Mouse (Mus musculus): ENCODE data around the gene Prm1. TPM values are rescaled to one million over a fixed set of nuclear protein-coding genes. Genes with fewer than 3 reads are reported as not detected.
A peak's percentile ranks its signal among the peaks of the same experiment; 100 is the strongest.
"Not testable (repeated sequence)": the region's sequence is repeated elsewhere in the genome, so short reads cannot be mapped to it uniquely, and the experiment has no call there.

Prm1 gene
- 0.49 and 0.83 TPM in 2 replicates for polyA plus RNA-seq (2015; fragmentation: Nextera tagmentation; extraction: Ambion mirVana)

DNA sequence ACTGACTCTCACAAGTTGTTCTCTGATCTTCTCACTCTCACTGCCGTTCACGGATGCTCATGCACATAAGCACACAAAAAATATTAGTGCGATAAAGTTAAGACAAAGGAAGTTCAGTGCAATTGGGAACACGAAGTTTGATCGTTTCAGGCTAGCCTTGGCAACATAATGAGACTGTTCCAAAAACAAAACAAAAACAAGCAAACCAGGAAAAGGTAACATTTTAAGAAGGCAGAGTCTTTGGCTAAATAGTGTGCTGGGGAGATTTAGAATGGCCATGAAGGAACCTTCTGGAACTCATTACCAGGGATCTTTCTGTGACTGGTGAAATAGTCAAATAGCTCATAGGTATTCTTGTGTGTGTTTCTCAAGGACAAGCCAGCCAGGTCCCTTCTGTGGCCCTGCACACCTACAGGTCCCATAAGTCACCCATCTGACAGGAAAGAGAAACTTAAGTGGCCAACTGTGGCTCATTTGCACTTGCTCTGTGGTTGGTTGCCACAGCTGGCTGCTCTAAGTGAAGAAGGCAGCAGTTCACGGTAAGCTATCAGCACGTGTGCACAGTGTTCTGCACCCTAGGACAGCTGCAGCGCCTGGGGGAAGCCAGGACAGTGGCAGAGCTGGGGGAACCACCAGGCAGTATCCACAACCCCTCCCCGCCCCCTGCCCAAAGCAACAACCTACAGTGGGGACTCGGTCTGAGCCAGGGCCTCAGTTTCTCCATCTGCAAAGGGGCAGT lies at the start of gene Prm1:
TSS of gene Prm1 (minus strand) at position 51 of the 739 bp plus-strand sequence.
- WGBS, result 70% methylated on average over 10 of the region's 10 CpGs

DNA sequence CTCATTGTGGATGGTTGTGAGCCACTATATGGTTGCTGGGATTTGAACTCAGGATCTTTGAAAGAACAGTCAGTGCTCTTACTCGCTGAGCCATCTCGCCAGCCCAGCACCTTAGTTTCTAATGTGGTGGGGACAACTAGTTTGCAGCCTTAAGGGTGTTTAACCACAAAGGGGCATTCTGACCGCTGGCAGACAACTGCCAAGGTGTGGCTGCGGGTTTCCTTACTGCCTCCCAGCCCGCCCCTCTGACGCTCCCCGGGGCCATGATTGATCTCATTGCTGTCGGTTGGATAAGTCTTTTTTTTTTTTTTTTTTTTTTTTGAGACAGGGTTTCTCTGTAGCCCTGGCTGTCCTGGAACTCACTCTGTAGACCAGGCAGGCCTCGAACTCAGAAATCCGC lies 46.6 kb upstream of the Prm1 start:
- H3K36me3 ChIP-seq; H3K9me3 ChIP-seq; H3K4me2 ChIP-seq (replicated peaks); ATAC-seq (ENCODE audit: low FRiP score, low read depth); H3K9ac ChIP-seq; H3K27me3 ChIP-seq; H3K27ac ChIP-seq; H3K4me3 ChIP-seq: not testable (repeated sequence)
- 89% methylated on average over 10 of the region's 10 CpGs for WGBS
- peaks cover 44% of the 10 kb centered on the region for H3K4me1 ChIP-seq

More for the DNA sequence above, at the start of gene Prm1:
- H3K27me3 ChIP-seq, result no peaks in the 10 kb centered on the region
- no peaks in the 10 kb centered on the region for H3K36me3 ChIP-seq
- peaks cover 11% of the 10 kb centered on the region for H3K4me1 ChIP-seq
- no peak within 1 kb of the TSS for H3K4me3 ChIP-seq
- H3K27ac ChIP-seq, result no peak within 1 kb of the TSS
- H3K4me2 ChIP-seq (replicated peaks), result no peak within 1 kb of the TSS
- peak within 1 kb of the TSS; percentile 35; the same call in 1 of the 2 replicates for H3K9ac ChIP-seq
- no peaks in the 10 kb centered on the region for H3K9me3 ChIP-seq
- ATAC-seq (ENCODE audit: low FRiP score, low read depth), result no peak

DNA sequence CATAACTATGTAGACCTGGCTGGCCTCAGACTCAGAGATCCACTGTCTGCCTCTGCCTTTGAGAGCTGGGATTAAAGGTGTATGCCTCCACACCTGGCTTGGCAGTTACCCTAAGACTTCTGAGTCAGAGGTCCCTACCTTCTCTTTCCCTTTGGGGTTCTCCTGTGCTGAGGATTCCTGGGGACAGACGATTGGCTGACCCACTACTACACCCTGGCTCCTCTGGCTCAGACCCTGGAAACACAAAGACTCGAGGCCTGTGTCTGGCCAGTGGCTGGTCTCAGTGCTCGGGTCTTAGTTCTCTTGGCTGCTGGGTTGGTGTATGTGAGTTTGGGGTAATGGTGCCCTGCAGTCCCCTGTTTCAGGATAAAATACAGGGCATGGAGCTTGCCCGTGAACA lies 45.3 kb upstream of the Prm1 start:
- Histone ChIP-seq H3K4me3 (no peak overlapping the region), H3K4me1 (peaks cover 44% of the 10 kb centered on the region), H3K27me3 (no peaks in the 10 kb centered on the region), H3K27ac (peak overlapping the region; percentile 94), H3K4me2 (replicated peaks) (peak overlapping the region; percentile 42), H3K36me3 (no peaks in the 10 kb centered on the region), H3K9me3 (no peaks in the 10 kb centered on the region), H3K9ac (no peak overlapping the region)
- 0 out of 2 replicates have a peak, but pooled peaks have one; percentile 21 for ATAC-seq (ENCODE audit: low FRiP score, low read depth)
- WGBS, result 45% methylated on average over 4 of the region's 4 CpGs

DNA sequence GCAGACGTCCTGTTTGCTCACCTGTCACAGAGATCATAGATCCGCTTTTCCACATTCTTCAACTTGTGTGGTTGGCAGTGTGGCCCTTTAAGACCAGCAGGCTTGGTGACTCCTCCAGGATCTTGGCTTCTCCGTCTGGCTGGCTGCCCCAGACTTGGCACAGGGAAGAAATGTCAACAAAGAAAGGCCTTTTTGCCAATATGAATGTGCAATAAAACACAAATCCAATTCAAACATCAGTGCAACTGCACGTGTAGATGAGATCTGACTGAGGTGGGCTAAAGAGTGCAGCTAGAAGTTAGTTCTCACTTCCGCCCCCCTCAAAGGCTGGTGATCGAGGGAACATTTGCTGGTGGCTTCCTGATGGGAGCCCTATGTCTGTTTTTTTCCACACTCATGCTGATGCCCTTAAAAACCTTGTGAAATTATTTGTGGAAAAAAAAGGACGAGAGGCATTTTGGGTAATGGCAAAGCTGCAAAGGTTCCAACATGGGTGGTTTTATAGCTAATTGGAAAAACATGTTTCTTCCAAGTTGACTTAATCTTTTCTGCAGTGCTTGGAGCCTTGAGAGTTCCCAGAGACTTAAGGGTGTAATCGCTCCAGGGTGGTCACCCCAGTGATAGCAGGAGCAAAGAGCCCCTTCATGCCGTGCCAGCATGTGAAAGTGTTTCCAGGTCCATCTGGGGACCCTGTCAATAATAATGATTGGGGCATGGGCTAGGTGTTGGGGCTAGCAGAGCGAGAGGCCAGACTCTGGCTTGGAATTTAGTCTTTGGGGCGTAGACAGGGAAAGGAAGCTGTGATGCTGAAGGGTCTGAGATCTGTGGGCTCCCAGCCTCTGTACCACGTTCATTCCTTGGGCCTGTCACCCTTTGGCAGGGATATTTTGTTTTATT lies 44.6 kb upstream of the Prm1 start:
- H3K9me3 ChIP-seq, result no peaks in the 10 kb centered on the region
- peaks cover 44% of the 10 kb centered on the region for H3K4me1 ChIP-seq
- peak; percentile 82 for ATAC-seq (ENCODE audit: low FRiP score, low read depth)
- H3K27ac ChIP-seq, result peak overlapping the region; percentile 94
- H3K36me3 ChIP-seq, result no peaks in the 10 kb centered on the region
- WGBS, result 18% methylated on average over 12 of the region's 12 CpGs
- peak overlapping the region; percentile 42 for H3K4me2 ChIP-seq (replicated peaks)
- H3K27me3 ChIP-seq, result no peaks in the 10 kb centered on the region
- H3K9ac ChIP-seq, result no peak overlapping the region
- H3K4me3 ChIP-seq, result no peak overlapping the region; the same call in 1 of the 2 replicates

DNA sequence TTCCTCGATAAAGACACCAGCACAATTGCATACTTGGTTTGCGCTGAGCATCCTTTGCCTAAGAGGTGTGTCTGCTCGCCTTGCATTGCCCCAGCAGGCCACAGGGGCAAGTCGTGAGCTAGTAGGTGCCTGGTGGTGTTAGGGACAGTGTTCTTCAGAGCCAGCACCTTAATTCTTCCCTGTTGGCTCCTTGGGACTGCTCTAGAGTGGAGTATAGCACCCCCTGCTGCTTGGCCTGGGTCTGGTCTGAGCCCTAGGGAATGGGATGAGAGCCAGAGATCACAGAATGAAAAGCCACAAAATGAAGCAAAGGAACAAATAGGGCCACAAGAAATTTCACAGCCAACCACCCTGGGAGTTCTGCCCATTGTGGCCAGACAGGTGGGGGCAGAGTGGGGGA lies 40.9 kb upstream of the Prm1 start:
- no peak overlapping the region for H3K9ac ChIP-seq
- H3K4me1 ChIP-seq, result peaks cover 64% of the 10 kb centered on the region
- ATAC-seq (ENCODE audit: low FRiP score, low read depth), result no peak
- H3K27me3 ChIP-seq, result no peaks in the 10 kb centered on the region
- H3K36me3 ChIP-seq, result no peaks in the 10 kb centered on the region
- no peak overlapping the region for H3K4me3 ChIP-seq
- H3K4me2 ChIP-seq (replicated peaks), result no peak overlapping the region
- WGBS, result 52% methylated on average over 4 of the region's 4 CpGs
- H3K27ac ChIP-seq, result no peak overlapping the region
- no peaks in the 10 kb centered on the region for H3K9me3 ChIP-seq

DNA sequence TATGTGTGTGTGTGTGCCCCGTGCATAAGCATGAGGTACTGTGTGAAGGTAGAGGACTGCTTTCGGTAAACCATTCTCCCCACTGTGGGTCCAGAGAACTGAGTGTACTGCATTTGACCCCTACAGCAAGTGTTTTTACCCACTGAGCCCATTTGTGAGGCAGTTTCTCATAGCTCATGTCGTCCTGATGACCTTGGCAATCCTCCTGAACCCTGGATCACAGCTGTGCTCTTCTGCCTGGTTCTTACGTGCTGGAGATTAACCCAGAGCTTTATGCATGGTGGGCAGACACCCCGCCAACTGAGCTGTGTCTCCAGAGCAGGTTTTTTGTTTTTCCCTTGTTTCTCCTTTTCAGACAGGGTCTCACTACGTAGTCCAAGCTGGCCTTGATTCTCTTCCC lies 40.3 kb upstream of the Prm1 start:
- peaks cover 61% of the 10 kb centered on the region for H3K4me1 ChIP-seq
- no peaks in the 10 kb centered on the region; the same call in 1 of the 2 replicates for H3K36me3 ChIP-seq
- H3K9ac ChIP-seq, result no peak overlapping the region
- 81% methylated on average over 6 of the region's 6 CpGs for WGBS
- no peak overlapping the region for H3K4me2 ChIP-seq (replicated peaks)
- ATAC-seq (ENCODE audit: low FRiP score, low read depth), result no peak
- no peak overlapping the region for H3K4me3 ChIP-seq
- no peaks in the 10 kb centered on the region for H3K9me3 ChIP-seq
- no peaks in the 10 kb centered on the region for H3K27me3 ChIP-seq
- no peak overlapping the region for H3K27ac ChIP-seq

DNA sequence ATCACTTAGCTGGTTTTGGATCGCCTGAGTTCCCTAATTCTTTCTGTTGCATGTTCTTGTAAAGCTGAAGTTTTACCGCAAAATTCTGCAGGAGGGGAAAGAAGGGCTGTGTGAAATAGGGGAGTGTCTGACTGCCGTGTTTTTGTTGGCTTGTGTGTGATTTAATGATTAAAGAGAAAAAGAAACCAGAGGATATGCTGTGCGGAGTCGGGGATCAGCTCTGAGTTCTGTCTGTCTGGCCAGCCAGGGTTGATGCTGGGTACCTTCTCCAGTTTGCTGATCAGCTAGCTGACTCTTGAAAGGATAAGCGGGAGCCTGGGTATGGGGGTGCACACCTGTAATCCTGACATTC lies 38.7 kb upstream of the Prm1 start:
- Histone ChIP-seq H3K4me1 (peaks cover 52% of the 10 kb centered on the region), H3K4me2 (replicated peaks) (peak overlapping the region; percentile 61), H3K27ac (peak overlapping the region; percentile 81), H3K9me3 (no peaks in the 10 kb centered on the region), H3K9ac (0 out of 2 replicates have a peak overlapping the region, but pooled peaks have one; percentile 58), H3K27me3 (no peaks in the 10 kb centered on the region), H3K36me3 (peaks cover 8% of the 10 kb centered on the region; the same call in 1 of the 2 replicates), H3K4me3 (no peak overlapping the region)
- ATAC-seq (ENCODE audit: low FRiP score, low read depth), result no peak
- WGBS, result 36% methylated on average over 6 of the region's 6 CpGs

DNA sequence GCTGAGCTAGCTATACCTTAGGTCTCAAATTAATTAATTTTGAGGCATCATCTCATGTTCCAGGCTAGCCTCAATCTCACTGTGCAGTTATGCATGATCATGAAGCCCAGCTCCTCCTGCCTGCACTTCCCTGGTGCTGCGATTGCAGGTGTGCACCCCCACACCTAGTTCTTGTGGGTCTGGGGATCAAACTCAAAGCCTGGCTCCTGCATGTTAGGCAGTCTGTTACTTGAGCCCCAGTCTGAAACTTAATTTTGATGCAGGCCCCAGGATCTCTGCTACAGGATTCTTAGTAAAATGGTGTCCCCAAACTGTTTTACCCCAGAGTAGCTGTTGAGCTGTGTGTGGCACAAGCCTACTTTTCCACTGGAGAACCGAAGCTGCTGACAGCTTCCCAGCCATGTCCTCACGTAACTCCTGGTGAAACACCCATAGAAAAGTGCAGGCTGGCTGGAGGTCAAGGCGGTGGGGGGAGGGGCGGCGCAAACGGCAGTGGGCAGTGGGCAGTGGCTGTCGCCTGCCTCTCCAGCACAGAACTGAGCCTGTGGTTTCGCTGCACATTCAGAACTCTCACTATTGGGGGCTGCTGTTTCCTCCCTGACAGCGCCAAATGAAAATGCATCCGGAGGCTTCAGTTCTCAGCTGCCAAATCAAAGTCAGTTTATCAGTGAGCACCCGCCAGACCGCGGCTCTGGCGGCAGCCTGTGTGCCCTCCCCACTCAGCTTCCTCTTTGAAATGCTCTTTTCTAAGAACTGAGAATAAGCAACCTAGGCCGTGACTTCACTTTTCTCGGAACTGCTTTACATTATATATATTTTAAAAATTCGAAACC lies 38.1 kb upstream of the Prm1 start:
- H3K9me3 ChIP-seq, result no peaks in the 10 kb centered on the region
- peak overlapping the region; percentile 61 for H3K4me2 ChIP-seq (replicated peaks)
- peaks cover 8% of the 10 kb centered on the region; the same call in 1 of the 2 replicates for H3K36me3 ChIP-seq
- H3K4me3 ChIP-seq, result peak overlapping the region; percentile 22
- no peak; the same call in 1 of the 2 replicates for ATAC-seq (ENCODE audit: low FRiP score, low read depth)
- H3K9ac ChIP-seq, result peak overlapping the region; percentile 58
- H3K27me3 ChIP-seq, result no peaks in the 10 kb centered on the region
- peak overlapping the region; percentile 81 for H3K27ac ChIP-seq
- WGBS, result 12% methylated on average over 18 of the region's 18 CpGs
- peaks cover 52% of the 10 kb centered on the region for H3K4me1 ChIP-seq

DNA sequence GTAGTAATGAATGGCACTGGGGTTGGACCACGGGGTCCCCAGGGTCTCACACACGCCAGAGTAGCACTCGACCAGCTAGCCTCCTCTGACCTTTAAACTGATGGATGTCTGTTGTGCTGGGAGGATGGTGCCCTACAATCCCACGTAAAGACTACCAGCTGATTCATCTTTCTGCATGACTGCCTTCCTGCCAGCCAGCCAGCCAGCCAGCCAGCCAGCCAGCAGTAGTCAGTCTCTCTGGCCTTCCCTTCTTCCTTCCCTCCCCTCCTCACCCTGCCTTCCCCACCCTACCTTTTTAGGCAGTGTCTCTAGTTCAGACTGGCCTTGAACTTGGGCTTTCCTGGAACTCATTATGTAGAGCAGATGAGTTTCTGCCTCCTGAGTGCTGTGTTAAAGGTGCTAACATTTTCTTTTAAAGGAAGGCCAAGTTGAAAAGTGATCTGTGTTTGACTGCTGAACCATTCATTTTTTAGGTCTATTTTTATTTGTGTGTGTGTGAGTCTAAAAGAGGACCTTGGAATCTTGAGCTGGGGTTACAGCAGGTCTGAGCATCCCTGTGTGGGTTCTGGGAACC lies 36.7 kb upstream of the Prm1 start:
- no peak overlapping the region for H3K27ac ChIP-seq
- no peaks in the 10 kb centered on the region for H3K9me3 ChIP-seq
- H3K4me3 ChIP-seq, result no peak overlapping the region
- no peaks in the 10 kb centered on the region for H3K27me3 ChIP-seq
- no peak for ATAC-seq (ENCODE audit: low FRiP score, low read depth)
- WGBS, result 81% methylated on average over 4 of the region's 4 CpGs
- peaks cover 8% of the 10 kb centered on the region; the same call in 1 of the 2 replicates for H3K36me3 ChIP-seq
- H3K4me2 ChIP-seq (replicated peaks), result no peak overlapping the region
- H3K4me1 ChIP-seq, result peaks cover 56% of the 10 kb centered on the region
- H3K9ac ChIP-seq, result no peak overlapping the region

DNA sequence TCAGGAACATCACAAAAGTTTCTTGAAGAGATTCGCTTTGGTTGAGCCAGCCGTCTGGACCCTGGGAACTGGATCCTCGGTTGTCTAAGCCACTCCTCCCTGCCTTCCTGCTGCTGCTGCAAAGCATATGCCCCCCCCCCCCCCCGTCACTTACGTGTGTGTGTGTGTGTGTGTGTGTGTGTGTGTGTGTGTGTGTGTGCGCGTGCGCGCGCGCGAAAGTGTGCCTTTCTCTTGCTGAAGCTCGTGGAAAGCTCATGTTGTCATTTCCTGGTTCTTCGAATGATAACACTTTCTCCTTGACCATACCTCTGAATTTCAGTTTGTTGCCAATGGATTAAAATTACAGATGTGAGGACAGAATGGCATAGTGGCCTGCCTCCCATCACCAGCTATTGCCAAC lies 34.4 kb upstream of the Prm1 start:
- Histone ChIP-seq H3K9ac (no peak overlapping the region), H3K36me3 (peaks cover 8% of the 10 kb centered on the region; the same call in 1 of the 2 replicates), H3K4me1 (peaks cover 69% of the 10 kb centered on the region), H3K27ac (peak overlapping the region; percentile 39; the same call in 1 of the 2 replicates), H3K27me3 (no peaks in the 10 kb centered on the region), H3K4me3 (no peak overlapping the region), H3K4me2 (replicated peaks) (no peak overlapping the region), H3K9me3 (no peaks in the 10 kb centered on the region)
- 66% methylated on average over 8 of the region's 14 CpGs for WGBS
- ATAC-seq (ENCODE audit: low FRiP score, low read depth), result no peak

Measured in limb, embryonic 13.5 days (tissue).